In genomic region chr11:6395565-6395964, GRCm38 (mm10) we compare ENCODE assay signal across 24 mouse cellular contexts. TPM values are rescaled to one million over a fixed set of nuclear protein-coding genes. Genes with fewer than 3 reads are reported as not detected.
A peak's percentile ranks its signal among the peaks of the same experiment; 100 is the strongest.
DNase-seq lines count a peak whose midpoint lies in the region; ATAC-seq and TF ChIP-seq lines count a peak whose summit lies in the region.
"Had no signal": no experiment of that assay in that cellular context is flagged by ENCODE, and none has a peak within 500 bp of the region (broad histone marks: within the 10 kb centered on the region; RNA-seq: fewer than 3 reads in every experiment).

No protein-coding gene starts in this region.

- H3K27ac ChIP-seq in kidney, embryonic 15.5 days: no peak overlapping the region
- H3K27ac ChIP-seq in CH12.LX (ENCODE audit: insufficient read depth, low read depth): peak overlapping the region; percentile 22
- H3K27ac ChIP-seq: embryonic facial prominence, embryonic 10.5 days; embryonic facial prominence, embryonic 15.5 days; forebrain, embryonic 12.5 days; heart, embryonic 13.5 days; hindbrain, embryonic 12.5 days; layer of hippocampus, adult 2 months; liver, embryonic 14.5 days; macrophage; midbrain, embryonic 15.5 days had no signal

- H3K9ac ChIP-seq in kidney, embryonic 15.5 days: no peak overlapping the region
- H3K9ac ChIP-seq in CH12.LX (ENCODE audit: insufficient read depth, low read depth): no peak overlapping the region
- H3K9ac ChIP-seq: embryonic facial prominence, embryonic 15.5 days; forebrain, embryonic 12.5 days; forebrain, postnatal 0 days; heart, embryonic 13.5 days; liver, embryonic 14.5 days; midbrain, embryonic 15.5 days had no signal

- dilution Hi-C loops in CH12.LX (cut with MboI; ENCODE audit: extremely low pct_ligation_motif_present, extremely low pct_unique_long_range_greater_than_20kb, low sequenced_read_pairs): no loop called here

- H3K27me3 ChIP-seq in kidney, embryonic 15.5 days: no peaks in the 10 kb centered on the region
- H3K27me3 ChIP-seq in CH12.LX (replicated peaks): no peaks in the 10 kb centered on the region
- H3K27me3 ChIP-seq: embryonic facial prominence, embryonic 15.5 days; forebrain, embryonic 12.5 days; heart, embryonic 13.5 days; hindbrain, embryonic 12.5 days; midbrain, embryonic 15.5 days had no signal

- in situ Hi-C loops in CH12.LX (cut with MboI; ENCODE audit: low pct_ligation_motif_present, low pct_unique_long_range_greater_than_20kb, low sequenced_read_pairs): no loop called here

- TF ChIP-seq CTCF in CH12.LX (conservative IDR thresholded peaks at IDR 0.05 in 1 of 2, IDR thresholded peaks at IDR 0.05 in 1 of 2; ENCODE audit: low read depth in 2 of 2, low read length in 2 of 2): no peak

- TF ChIP-seq POLR2A in CH12.LX (IDR thresholded peaks at IDR 0.05; ENCODE audit: low read depth, low read length): no peak

- TF ChIP-seq RAD21 in CH12.LX (IDR thresholded peaks at IDR 0.05; ENCODE audit: low read depth, low read length): no peak

- H3K79me2 ChIP-seq in CH12.LX (replicated peaks; ENCODE audit: control insufficient read depth, extremely low read depth, insufficient read depth, poor library complexity, severe bottlenecking): peaks cover 59% of the 10 kb centered on the region

- 86% methylated on average over 5 of the region's 5 CpGs for WGBS in kidney, embryonic 15.5 days

- H3K4me1 ChIP-seq in kidney, embryonic 15.5 days: peaks cover 13% of the 10 kb centered on the region
- H3K4me1 ChIP-seq in CH12.LX (ENCODE audit: control insufficient read depth in 1 of 2, insufficient read depth in 2 of 2): peaks cover 33 to 65% of the 10 kb centered on the region in 2 experiments

- H3K4me2 ChIP-seq in kidney, embryonic 15.5 days: no peak overlapping the region
- H3K4me2 ChIP-seq in CH12.LX (ENCODE audit: insufficient read depth, low read depth, poor library complexity, severe bottlenecking): no peak overlapping the region
- H3K4me2 ChIP-seq: embryonic facial prominence, embryonic 15.5 days; forebrain, embryonic 12.5 days; heart, embryonic 13.5 days; hindbrain, embryonic 12.5 days; midbrain, embryonic 15.5 days had no signal

- H3K9me3 ChIP-seq in kidney, embryonic 15.5 days (replicated peaks): no peaks in the 10 kb centered on the region
- no peaks in the 10 kb centered on the region for H3K9me3 ChIP-seq in CH12.LX (replicated peaks; ENCODE audit: low read length)
- H3K9me3 ChIP-seq: embryonic facial prominence, embryonic 10.5 days; embryonic facial prominence, embryonic 15.5 days; forebrain, embryonic 12.5 days; heart, embryonic 13.5 days; hindbrain, embryonic 12.5 days; midbrain, embryonic 15.5 days had no signal

- H3K36me3 ChIP-seq in kidney, embryonic 15.5 days: peaks cover 75% of the 10 kb centered on the region
- H3K36me3 ChIP-seq in CH12.LX (replicated peaks in 1 of 2; ENCODE audit: control insufficient read depth in 1 of 2, insufficient read depth in 1 of 2, low read length in 1 of 2): peaks cover 65 to 78% of the 10 kb centered on the region in 2 experiments

- peak; percentile 14 for DNase-seq in cerebellum, adult 9-10 months
- no peak for DNase-seq in cerebellum, adult 11 months
- DNase-seq in kidney, adult 11 months: peak; percentile 40
- DNase-seq in layer of hippocampus, postnatal 14 days (ENCODE audit: low spot score in 2 of 2): peak; percentile 1 to 2
- DNase-seq in layer of hippocampus, adult 9-11 months: no peak
- DNase-seq in CH12.LX (ENCODE audit: extremely low read depth): no peak
- DNase-seq: adrenal gland, adult 2 months; forebrain, postnatal 0 days; heart, postnatal 10 days; liver; lung, adult 2 months; lung, postnatal 10 days had no signal

- no peak for ATAC-seq in kidney, embryonic 15.5 days (replicated peaks; ENCODE audit: low FRiP score)
- ATAC-seq: CD4-positive, CD25-positive, alpha-beta regulatory T cell, adult 4 months; forebrain, postnatal 0 days; intestine, postnatal 0 days; midbrain, embryonic 15.5 days had no signal

- no peak for TF ChIP-seq EP300 in CH12.LX (IDR thresholded peaks at IDR 0.05; ENCODE audit: low read length)

- H3K4me3 ChIP-seq in kidney, embryonic 15.5 days (replicated peaks): no peak overlapping the region
- H3K4me3 ChIP-seq in CH12.LX (replicated peaks in 1 of 3; ENCODE audit: low read depth in 2 of 3, low read length in 2 of 3, poor library complexity in 1 of 3): no peak overlapping the region
- H3K4me3 ChIP-seq: embryonic facial prominence, embryonic 10.5 days; embryonic facial prominence, embryonic 15.5 days; forebrain, embryonic 12.5 days; heart, embryonic 13.5 days; hindbrain, embryonic 12.5 days; layer of hippocampus, adult 2 months; midbrain, embryonic 15.5 days had no signal

TF ChIP-seq in CH12.LX, 34 proteins besides CTCF, POLR2A, EP300 and RAD21:
- peak; percentile 65; the same call in 1 of the 2 replicates for TF ChIP-seq SIN3A (IDR thresholded peaks at IDR 0.05; ENCODE audit: low read length)
- no peak for TF ChIP-seq MEF2A (IDR thresholded peaks at IDR 0.05; ENCODE audit: borderline replicate concordance, low read depth, low read length)
- no peak for TF ChIP-seq MAZ (IDR thresholded peaks at IDR 0.05; ENCODE audit: low read depth, low read length)
- peak; percentile 47; the same call in 1 of the 2 replicates for TF ChIP-seq TCF12 (IDR thresholded peaks at IDR 0.05; ENCODE audit: low read depth, low read length)
- TF ChIP-seq RCOR1 (conservative IDR thresholded peaks at IDR 0.05; ENCODE audit: low read depth, low read length): no peak
- 0 out of 2 replicates have a peak, but pooled peaks have one; percentile 10 for TF ChIP-seq NRF1 (IDR thresholded peaks at IDR 0.05; ENCODE audit: low read depth, low read length)
- peak; percentile 56 for TF ChIP-seq ETS1 (conservative IDR thresholded peaks at IDR 0.05; ENCODE audit: low read depth, low read length)

RNA-seq across cellular contexts. Expression of gene Zmiz2, which starts 6.7 kb away (rescaled TPM):
- polyA plus RNA-seq in kidney, embryonic 15.5 days (2015; fragmentation: Nextera tagmentation; extraction: Ambion mirVana): 11.4 and 12.4 TPM in 2 replicates
- total RNA-seq in layer of hippocampus, postnatal 14 days (2021): 100 to 1,000 TPM; 165 to 169 TPM
- total RNA-seq in CH12.LX (2012; rRNA removed) (33.1 and 46.3 TPM in 2 replicates), CH12.LX (2014; rRNA removed) (8.5 and 10.6 TPM in 2 replicates)
- 197 and 238 TPM in 2 replicates for polyA plus RNA-seq in CH12.LX (2012; ENCODE audit: insufficient read length, low read depth)

RNA-seq across cellular contexts. Expression of gene Ppia, which starts 19.7 kb away (rescaled TPM):
- polyA plus RNA-seq in kidney, embryonic 15.5 days (2015; fragmentation: Nextera tagmentation; extraction: Ambion mirVana): 5,533 and 6,211 TPM in 2 replicates
- 1,000 to 10,000 TPM; 1,939 to 1,976 TPM for total RNA-seq in layer of hippocampus, postnatal 14 days (2021)
- total RNA-seq in CH12.LX (2012; rRNA removed): 8,867 and 10,240 TPM in 2 replicates
- 9,428 and 9,904 TPM in 2 replicates for total RNA-seq in CH12.LX (2014; rRNA removed)
- 5,045 and 5,764 TPM in 2 replicates for polyA plus RNA-seq in CH12.LX (2012; ENCODE audit: insufficient read length, low read depth)

RNA-seq across cellular contexts. Expression of gene H2afv, which starts 48.7 kb away (rescaled TPM):
- polyA plus RNA-seq in kidney, embryonic 15.5 days (2015; fragmentation: Nextera tagmentation; extraction: Ambion mirVana): 552 and 602 TPM in 2 replicates
- total RNA-seq in layer of hippocampus, postnatal 14 days (2021): 10 to 100 TPM; 39.7 to 40.2 TPM
- 51.4 and 73.2 TPM in 2 replicates for total RNA-seq in CH12.LX (2012; rRNA removed)
- 37.8 and 46.6 TPM in 2 replicates for total RNA-seq in CH12.LX (2014; rRNA removed)
- polyA plus RNA-seq in CH12.LX (2012; ENCODE audit: insufficient read length, low read depth): 63.7 and 67.6 TPM in 2 replicates

Comparison
In these comparisons a context has a peak if more than half of its experiments do, and no peak if none do; other contexts are left out.
1. DNase-seq: peak in cerebellum, adult 9-10 months (single experiment), kidney, adult 11 months (single experiment) and layer of hippocampus, postnatal 14 days (2 of 2); none in cerebellum, adult 11 months (single experiment), layer of hippocampus, adult 9-11 months (single experiment) and CH12.LX (single experiment).
2. RNA of gene Ppia, which starts 19.7 kb away (total RNA-seq): 8,867 to 10,240 TPM in CH12.LX; 1,939 to 1,976 TPM in layer of hippocampus, postnatal 14 days; every median in the first group is over 4 times any median in the second.